Mouse (Mus musculus): ENCODE measurements around the gene Cpsf6.

DNA sequence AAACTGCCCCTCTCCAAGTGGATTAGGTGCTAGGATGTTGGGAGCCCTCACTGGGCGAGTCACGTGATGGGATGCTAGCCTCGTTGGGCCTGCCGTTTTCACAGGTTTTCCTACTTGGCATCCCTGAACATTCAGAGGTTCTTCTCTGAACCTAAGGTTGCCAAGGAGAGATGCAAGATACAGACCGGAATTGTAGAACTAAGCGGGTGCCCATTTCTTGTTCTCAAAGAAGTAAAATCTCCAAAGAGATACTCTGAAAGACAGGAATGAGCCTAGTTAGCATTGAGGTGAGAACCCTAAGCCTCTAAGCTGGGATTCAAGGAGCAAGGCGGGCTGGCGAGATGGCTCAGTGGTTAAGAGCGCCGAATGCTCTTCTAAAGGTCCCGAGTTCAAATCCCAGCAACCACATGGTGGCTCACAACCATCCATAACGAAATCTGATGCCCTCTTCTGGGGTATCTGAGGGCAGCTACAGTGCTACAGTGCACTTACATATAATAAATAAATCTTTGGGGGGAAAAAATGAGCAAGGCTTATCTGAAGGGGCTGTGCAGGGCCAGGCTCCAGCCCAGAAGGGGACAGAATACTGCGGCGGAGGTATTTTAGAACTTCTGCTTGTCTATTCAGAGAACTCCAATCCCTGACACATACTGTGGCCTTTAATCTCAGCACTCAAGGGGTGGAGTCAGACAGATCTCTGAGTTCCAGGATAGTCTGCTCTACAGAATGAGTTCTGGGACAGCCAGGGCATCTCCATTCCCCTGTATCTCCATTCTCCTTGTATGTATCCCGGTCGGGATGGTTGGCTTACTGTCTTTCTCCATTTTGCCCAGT lies 37.0 kb upstream of the Cpsf6 start:
- TF ChIP-seq EP300 (IDR thresholded peaks at IDR 0.05) (no peak), CTCF (IDR thresholded peaks at IDR 0.05) (no peak)

Measured in lung, postnatal 0 days (tissue).